Mouse (Mus musculus): ENCODE data around the gene Prr30. TPM values are rescaled to one million over a fixed set of nuclear protein-coding genes. Genes with fewer than 3 reads are reported as not detected.
"Not testable (repeated sequence)": the region's sequence is repeated elsewhere in the genome, so short reads cannot be mapped to it uniquely, and the experiment has no call there.

The Prr30 gene
- total RNA-seq (2021), result not detected
- long read RNA-seq, experiment 1, result 0 reads
- long read RNA-seq, experiment 2, result 0 reads

DNA sequence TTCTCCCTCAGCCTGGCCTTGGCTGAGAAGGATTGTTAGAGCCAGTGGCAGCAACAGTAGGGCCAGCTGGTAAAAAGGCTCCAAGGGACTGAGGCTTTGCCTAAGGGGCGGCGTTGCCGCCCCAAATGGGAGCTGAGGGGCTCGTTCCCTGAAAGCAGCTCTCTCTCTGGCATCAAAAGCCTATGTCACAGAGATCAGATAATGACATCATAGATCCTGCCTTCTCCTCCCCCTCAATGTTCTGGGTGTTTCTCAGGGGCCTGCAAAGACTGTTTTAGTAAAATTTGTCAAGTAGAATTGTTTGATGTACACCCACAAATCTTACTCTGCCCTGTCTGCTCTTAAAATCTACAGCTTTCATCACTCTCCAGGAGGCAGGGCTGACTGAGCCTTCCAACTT lies at the start of gene Prr30:
Prr30 (minus strand) TSS at position 101 of the 400 bp plus-strand sequence.
- DNase-seq, result no peak
- intact Hi-C loops (cut with DNase I), result no loop called here

GRCm38 (mm10) chr14:101246793-101247192 lies 46.7 kb upstream of the Prr30 start:
- intact Hi-C loops (cut with DNase I), result no loop called here
- DNase-seq, result no peak

- no peak for DNase-seq
- intact Hi-C loops (cut with DNase I), result no loop called here
Observed at GRCm38 (mm10) chr14:101245706-101246105, 45.6 kb upstream of the Prr30 start.

DNA sequence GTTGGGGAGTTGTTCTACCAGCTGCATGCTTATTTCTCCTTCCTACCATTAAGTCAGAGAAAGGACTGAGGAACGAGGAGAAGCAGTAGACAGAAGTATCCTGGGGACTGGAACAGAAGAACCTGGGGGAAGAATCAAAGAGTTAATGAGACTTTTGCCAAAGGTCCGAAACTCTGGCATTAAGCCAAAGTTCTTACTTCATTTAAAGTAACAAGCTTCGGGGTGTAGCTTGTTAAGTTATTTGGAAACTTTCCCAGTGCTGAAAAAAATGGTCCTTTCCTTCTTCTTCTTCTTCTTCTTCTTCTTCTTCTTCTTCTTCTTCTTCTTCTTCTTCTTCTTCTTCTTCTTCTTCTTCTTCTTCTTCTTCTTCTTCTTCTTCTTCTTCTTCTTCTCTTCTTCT lies 44.3 kb upstream of the Prr30 start:
- intact Hi-C loops (cut with DNase I); DNase-seq: not testable (repeated sequence)

GRCm38 (mm10) chr14:101237965-101238364 lies 37.8 kb upstream of the Prr30 start:
- intact Hi-C loops (cut with DNase I), result no loop called here
- no peak for DNase-seq

DNA sequence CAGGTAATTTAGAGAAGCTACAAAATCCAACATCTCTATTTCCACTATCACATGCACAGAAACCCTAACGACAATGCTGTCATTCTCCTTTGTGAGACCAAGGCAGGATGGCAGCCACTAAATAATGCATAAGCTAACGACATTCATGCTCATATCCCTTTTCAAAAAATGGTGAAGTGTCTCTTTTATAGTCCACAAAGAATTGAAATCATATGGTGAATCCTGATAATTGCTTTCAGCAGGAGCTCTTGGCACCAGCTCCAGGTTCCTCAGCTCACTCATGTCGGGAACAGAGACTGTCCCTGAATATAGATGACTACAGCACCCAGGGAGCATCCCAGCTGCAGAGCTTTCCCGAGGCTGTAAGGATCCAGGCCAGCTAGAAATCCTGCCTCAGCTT lies 28.9 kb upstream of the Prr30 start:
- DNase-seq, result no peak
- intact Hi-C loops (cut with DNase I), result no loop called here

DNA sequence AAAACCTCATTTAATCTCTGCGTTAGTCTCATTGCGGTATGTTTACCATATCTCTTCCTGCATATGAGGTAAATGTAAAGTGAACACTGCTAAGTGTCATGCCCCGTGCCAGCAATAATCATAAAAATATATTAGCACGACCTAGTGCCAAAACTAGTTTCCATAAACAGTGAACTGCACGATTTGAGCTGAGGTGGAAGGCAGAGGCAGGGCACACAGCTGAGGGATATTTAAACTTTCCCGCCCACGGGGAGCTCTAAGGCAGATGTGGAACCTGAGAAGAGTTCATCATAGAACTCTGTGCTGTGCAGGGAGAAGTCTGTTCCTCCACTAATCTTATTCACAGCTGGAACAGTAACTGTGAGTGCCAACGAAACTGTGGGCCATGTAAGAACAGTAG lies 22.2 kb upstream of the Prr30 start:
- DNase-seq, result no peak
- intact Hi-C loops (cut with DNase I), result no loop called here

DNA sequence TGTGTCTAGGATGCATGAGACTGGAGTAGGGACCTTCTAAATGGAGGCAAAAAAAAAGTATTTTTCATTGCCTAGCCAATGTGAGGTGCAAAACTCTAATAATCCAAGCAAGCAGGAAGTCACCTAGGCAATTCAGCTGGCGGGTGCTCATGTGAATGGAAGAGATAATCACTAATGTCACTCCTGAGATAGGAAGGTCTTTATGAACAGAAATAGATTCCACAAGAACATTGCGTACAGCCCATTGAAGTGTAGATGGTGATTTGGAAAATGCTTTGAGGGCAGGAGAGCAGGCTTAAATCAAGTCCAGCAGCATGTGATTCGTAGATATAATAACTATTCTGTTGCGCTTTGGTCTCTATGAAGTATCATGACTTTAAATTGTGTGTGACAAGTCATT lies 27.9 kb downstream of the Prr30 start:
- DNase-seq, result no peak
- intact Hi-C loops (cut with DNase I), result no loop called here
